In the genomic region with DNA sequence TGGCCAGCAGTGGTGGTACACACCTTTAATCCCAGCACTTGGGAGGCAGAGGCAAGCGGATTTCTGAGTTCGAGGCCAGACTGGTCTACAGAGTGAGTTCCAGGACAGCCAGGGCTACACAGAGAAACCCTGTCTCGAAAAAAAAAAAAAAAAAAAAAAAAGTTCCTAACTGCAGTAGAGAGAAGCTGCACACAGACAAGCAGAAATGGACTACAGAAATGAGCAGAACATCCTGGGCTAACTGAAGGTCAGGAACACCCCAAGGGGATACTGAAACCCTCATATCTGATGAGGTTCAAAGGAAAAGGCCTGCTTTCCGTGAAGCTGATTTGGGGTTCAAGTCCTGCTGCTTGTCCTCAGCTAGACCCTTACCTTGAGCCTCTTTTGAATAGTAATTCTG, we compare ENCODE assay signal across 8 mouse cellular contexts. TPM values are rescaled to one million over a fixed set of nuclear protein-coding genes. Genes with fewer than 3 reads are reported as not detected.
DNase-seq lines count a peak whose midpoint lies in the region; ATAC-seq and TF ChIP-seq lines count a peak whose summit lies in the region.
"Not testable (repeated sequence)": the region's sequence is repeated elsewhere in the genome, so short reads cannot be mapped to it uniquely, and the experiment has no call there.

No protein-coding gene starts in this region.

- peak overlapping the region; percentile 94; the same call in 1 of the 2 replicates for H3K4me3 ChIP-seq in cortical plate, adult 2 months (ENCODE audit: insufficient read depth, low read length)
- peak overlapping the region; percentile 82 for H3K4me3 ChIP-seq in forebrain, embryonic 13.5 days
- H3K4me3 ChIP-seq in heart, embryonic 15.5 days: peak overlapping the region; percentile 86
- H3K4me3 ChIP-seq in intestine, embryonic 16.5 days (ENCODE audit: low read length): peak overlapping the region; percentile 84
- peak overlapping the region; percentile 81 for H3K4me3 ChIP-seq in limb, embryonic 15.5 days
- H3K4me3 ChIP-seq in macrophage (ENCODE audit: inconsistent target): peak overlapping the region; percentile 66
- H3K4me3 ChIP-seq in neural tube, embryonic 13.5 days: peak overlapping the region; percentile 67

- not testable (repeated sequence) for H3K27ac ChIP-seq in cortical plate, adult 2 months (ENCODE audit: insufficient read depth, low read length); forebrain, embryonic 13.5 days; intestine, embryonic 16.5 days (ENCODE audit: low read length); neural tube, embryonic 13.5 days (replicated peaks)
- peak overlapping the region; percentile 98 for H3K27ac ChIP-seq in heart, embryonic 15.5 days
- H3K27ac ChIP-seq in limb, embryonic 15.5 days: peak overlapping the region; percentile 92
- peak overlapping the region; percentile 41; the same call in 1 of the 2 replicates for H3K27ac ChIP-seq in macrophage

- TF ChIP-seq CTCF in cortical plate, adult 2 months (IDR thresholded peaks at IDR 0.05; ENCODE audit: extremely low read depth, insufficient read depth, low read length): not testable (repeated sequence)

- not testable (repeated sequence) for H3K9me3 ChIP-seq in forebrain, embryonic 13.5 days (replicated peaks); heart, embryonic 15.5 days (replicated peaks); intestine, embryonic 16.5 days (ENCODE audit: control insufficient read depth, low read length); limb, embryonic 15.5 days; neural tube, embryonic 13.5 days

- peaks cover 47% of the 10 kb centered on the region for H3K79me2 ChIP-seq in macrophage (ENCODE audit: inconsistent target)

- H3K4me1 ChIP-seq in cortical plate, adult 2 months (ENCODE audit: control insufficient read depth, insufficient read depth, low read length): not testable (repeated sequence)
- peaks cover 30% of the 10 kb centered on the region for H3K4me1 ChIP-seq in forebrain, embryonic 13.5 days
- peaks cover 35% of the 10 kb centered on the region for H3K4me1 ChIP-seq in heart, embryonic 15.5 days (replicated peaks)
- peaks cover 16% of the 10 kb centered on the region; the same call in 1 of the 2 replicates for H3K4me1 ChIP-seq in intestine, embryonic 16.5 days (ENCODE audit: control insufficient read depth, insufficient read depth, low read length)
- peaks cover 30% of the 10 kb centered on the region for H3K4me1 ChIP-seq in limb, embryonic 15.5 days
- H3K4me1 ChIP-seq in neural tube, embryonic 13.5 days (replicated peaks): peaks cover 35% of the 10 kb centered on the region

- not testable (repeated sequence) for H3K27me3 ChIP-seq in forebrain, embryonic 13.5 days; heart, embryonic 15.5 days; intestine, embryonic 16.5 days (replicated peaks; ENCODE audit: control insufficient read depth, insufficient read depth, low read length); limb, embryonic 15.5 days; neural tube, embryonic 13.5 days

- not testable (repeated sequence) for TF ChIP-seq POLR2A in cortical plate, adult 2 months (IDR thresholded peaks at IDR 0.05; ENCODE audit: extremely low read depth, insufficient read depth, low read length)

- not testable (repeated sequence) for ATAC-seq in forebrain, embryonic 13.5 days; heart, embryonic 15.5 days (replicated peaks; ENCODE audit: insufficient number of reproducible peaks, insufficient read depth, low FRiP score, low read depth); intestine, embryonic 16.5 days; limb, embryonic 15.5 days (ENCODE audit: insufficient number of reproducible peaks, low FRiP score, low TSS enrichment, low read depth); neural tube, embryonic 13.5 days (ENCODE audit: low read depth)

- H3K4me2 ChIP-seq in forebrain, embryonic 13.5 days: peak overlapping the region; percentile 95
- H3K4me2 ChIP-seq in heart, embryonic 15.5 days: peak overlapping the region; percentile 76
- peak overlapping the region; percentile 67 for H3K4me2 ChIP-seq in intestine, embryonic 16.5 days (ENCODE audit: low read depth, low read length)
- H3K4me2 ChIP-seq in limb, embryonic 15.5 days: peak overlapping the region; percentile 62
- H3K4me2 ChIP-seq in neural tube, embryonic 13.5 days: peak overlapping the region; percentile 71

- WGBS in forebrain, embryonic 13.5 days: 54% methylated on average over 4 of the region's 4 CpGs
- WGBS in heart, embryonic 15.5 days: 32% methylated on average over 4 of the region's 4 CpGs
- 55% methylated on average over 4 of the region's 4 CpGs for WGBS in intestine, embryonic 16.5 days
- WGBS in limb, embryonic 15.5 days: 42% methylated on average over 4 of the region's 4 CpGs
- 20% methylated on average over 1 of the region's 4 CpGs for WGBS in macrophage (ENCODE audit: missing documents)
- 53% methylated on average over 4 of the region's 4 CpGs for WGBS in neural tube, embryonic 13.5 days

- peaks cover 52% of the 10 kb centered on the region for H3K36me3 ChIP-seq in forebrain, embryonic 13.5 days (ENCODE audit: poor library complexity, severe bottlenecking)
- peaks cover 44% of the 10 kb centered on the region for H3K36me3 ChIP-seq in heart, embryonic 15.5 days
- peaks cover 11% of the 10 kb centered on the region for H3K36me3 ChIP-seq in intestine, embryonic 16.5 days (ENCODE audit: control insufficient read depth, insufficient read depth, low read length)
- peaks cover 50% of the 10 kb centered on the region for H3K36me3 ChIP-seq in limb, embryonic 15.5 days
- peaks cover 32% of the 10 kb centered on the region; the same call in 1 of the 2 replicates for H3K36me3 ChIP-seq in macrophage (ENCODE audit: inconsistent target)
- H3K36me3 ChIP-seq in neural tube, embryonic 13.5 days: peaks cover 54% of the 10 kb centered on the region

- peak; percentile 20 for DNase-seq in CD4-positive, CD25-positive, alpha-beta regulatory T cell, adult 2 months (ENCODE audit: low read depth, low spot score)

- H3K9ac ChIP-seq in forebrain, embryonic 13.5 days: peak overlapping the region; percentile 86
- peak overlapping the region; percentile 94 for H3K9ac ChIP-seq in heart, embryonic 15.5 days
- H3K9ac ChIP-seq in intestine, embryonic 16.5 days (ENCODE audit: low read depth, low read length): peak overlapping the region; percentile 90
- H3K9ac ChIP-seq in limb, embryonic 15.5 days: peak overlapping the region; percentile 94; the same call in 1 of the 2 replicates
- H3K9ac ChIP-seq in neural tube, embryonic 13.5 days: peak overlapping the region; percentile 91

RNA-seq across cellular contexts. Expression of gene Ilk, which starts 0.9 kb away (rescaled TPM):
- 153 TPM in 2 replicates for polyA plus RNA-seq in cortical plate, adult 2 months (2012; rRNA removed)
- polyA plus RNA-seq in forebrain, embryonic 13.5 days (2015; fragmentation: Nextera tagmentation; extraction: Ambion mirVana): 179 and 185 TPM in 2 replicates
- polyA plus RNA-seq in heart, embryonic 15.5 days (2015; fragmentation: Nextera tagmentation; extraction: Ambion mirVana): 354 and 399 TPM in 2 replicates
- 317 and 323 TPM in 2 replicates for polyA plus RNA-seq in intestine, embryonic 16.5 days (2015; fragmentation: Nextera tagmentation; extraction: Ambion mirVana)
- 327 and 418 TPM in 2 replicates for polyA plus RNA-seq in limb, embryonic 15.5 days (2015; fragmentation: Nextera tagmentation; extraction: Ambion mirVana)
- 100 to 1,000 TPM; 102 to 302 (median 169) TPM for total RNA-seq in macrophage (2018; cell fraction: chromatin; rRNA removed)
- 100 to 1,000 TPM in 15 of 26 experiments, 10 to 100 TPM in 11; 79.5 to 162 (median 115) TPM for total RNA-seq in macrophage (2018; cell fraction: cytosol; rRNA removed)
- total RNA-seq in macrophage (2018; cell fraction: nucleus; rRNA removed): 100 to 1,000 TPM in 22 of 26 experiments, 10 to 100 TPM in 4; 77.3 to 262 (median 138) TPM
- 135 to 184 TPM (median 156 TPM) in 3 replicates for polyA plus RNA-seq in macrophage (2018)
- 215 and 225 TPM in 2 replicates for polyA plus RNA-seq in neural tube, embryonic 13.5 days (2015; fragmentation: Nextera tagmentation; extraction: Ambion mirVana)

RNA-seq across cellular contexts. Expression of gene Rrp8, which starts 1.7 kb away (rescaled TPM):
- 8.4 and 10.0 TPM in 2 replicates for polyA plus RNA-seq in cortical plate, adult 2 months (2012; rRNA removed)
- 31.2 and 35.4 TPM in 2 replicates for polyA plus RNA-seq in forebrain, embryonic 13.5 days (2015; fragmentation: Nextera tagmentation; extraction: Ambion mirVana)
- polyA plus RNA-seq in heart, embryonic 15.5 days (2015; fragmentation: Nextera tagmentation; extraction: Ambion mirVana): 18.7 and 23.2 TPM in 2 replicates
- 26.2 and 32.6 TPM in 2 replicates for polyA plus RNA-seq in intestine, embryonic 16.5 days (2015; fragmentation: Nextera tagmentation; extraction: Ambion mirVana)
- 36.4 and 41.8 TPM in 2 replicates for polyA plus RNA-seq in limb, embryonic 15.5 days (2015; fragmentation: Nextera tagmentation; extraction: Ambion mirVana)
- total RNA-seq in macrophage (2018; cell fraction: chromatin; rRNA removed): 10 to 100 TPM in 21 of 26 experiments, 1 to 10 TPM in 5; 3.9 to 30.1 (median 17.4) TPM
- 10 to 100 TPM in 17 of 26 experiments, 1 to 10 TPM in 9; 7.1 to 17.9 (median 12.1) TPM for total RNA-seq in macrophage (2018; cell fraction: cytosol; rRNA removed)
- 10 to 100 TPM in 12 of 26 experiments, 1 to 10 TPM in 14; 3.1 to 24.4 (median 9.5) TPM for total RNA-seq in macrophage (2018; cell fraction: nucleus; rRNA removed)
- 12.9 to 21.2 TPM (median 19.6 TPM) in 3 replicates for polyA plus RNA-seq in macrophage (2018)
- 26.0 and 26.3 TPM in 2 replicates for polyA plus RNA-seq in neural tube, embryonic 13.5 days (2015; fragmentation: Nextera tagmentation; extraction: Ambion mirVana)

RNA-seq across cellular contexts. Expression of gene Taf10, which starts 8.7 kb away (rescaled TPM):
- 174 and 179 TPM in 2 replicates for polyA plus RNA-seq in cortical plate, adult 2 months (2012; rRNA removed)
- polyA plus RNA-seq in forebrain, embryonic 13.5 days (2015; fragmentation: Nextera tagmentation; extraction: Ambion mirVana): 137 and 141 TPM in 2 replicates
- polyA plus RNA-seq in heart, embryonic 15.5 days (2015; fragmentation: Nextera tagmentation; extraction: Ambion mirVana): 90.0 and 105 TPM in 2 replicates
- 114 and 119 TPM in 2 replicates for polyA plus RNA-seq in intestine, embryonic 16.5 days (2015; fragmentation: Nextera tagmentation; extraction: Ambion mirVana)
- 80.1 and 104 TPM in 2 replicates for polyA plus RNA-seq in limb, embryonic 15.5 days (2015; fragmentation: Nextera tagmentation; extraction: Ambion mirVana)
- total RNA-seq in macrophage (2018; cell fraction: chromatin; rRNA removed): 10 to 100 TPM in 20 of 26 experiments, 1 to 10 TPM in 6; 3.5 to 29.9 (median 15.4) TPM
- 100 to 1,000 TPM; 114 to 195 (median 148) TPM for total RNA-seq in macrophage (2018; cell fraction: cytosol; rRNA removed)
- total RNA-seq in macrophage (2018; cell fraction: nucleus; rRNA removed): 10 to 100 TPM; 17.3 to 50.6 (median 30.9) TPM
- polyA plus RNA-seq in macrophage (2018): 97.6 to 148 TPM (median 122 TPM) in 3 replicates
- polyA plus RNA-seq in neural tube, embryonic 13.5 days (2015; fragmentation: Nextera tagmentation; extraction: Ambion mirVana): 121 TPM in 2 replicates

RNA-seq across cellular contexts. Expression of gene Tpp1, which starts 16.6 kb away (rescaled TPM):
- 92.3 and 93.2 TPM in 2 replicates for polyA plus RNA-seq in cortical plate, adult 2 months (2012; rRNA removed)
- 29.5 and 36.8 TPM in 2 replicates for polyA plus RNA-seq in forebrain, embryonic 13.5 days (2015; fragmentation: Nextera tagmentation; extraction: Ambion mirVana)
- polyA plus RNA-seq in heart, embryonic 15.5 days (2015; fragmentation: Nextera tagmentation; extraction: Ambion mirVana): 72.8 and 77.1 TPM in 2 replicates
- polyA plus RNA-seq in intestine, embryonic 16.5 days (2015; fragmentation: Nextera tagmentation; extraction: Ambion mirVana): 152 and 191 TPM in 2 replicates
- polyA plus RNA-seq in limb, embryonic 15.5 days (2015; fragmentation: Nextera tagmentation; extraction: Ambion mirVana): 74.3 and 75.9 TPM in 2 replicates
- 100 to 1,000 TPM in 18 of 26 experiments, 10 to 100 TPM in 8; 60.1 to 289 (median 140) TPM for total RNA-seq in macrophage (2018; cell fraction: chromatin; rRNA removed)
- total RNA-seq in macrophage (2018; cell fraction: cytosol; rRNA removed): 100 to 1,000 TPM; 163 to 376 (median 225) TPM
- 100 to 1,000 TPM in 25 of 26 experiments, 10 to 100 TPM in 1; 97.8 to 652 (median 294) TPM for total RNA-seq in macrophage (2018; cell fraction: nucleus; rRNA removed)
- polyA plus RNA-seq in macrophage (2018): 285 to 456 TPM (median 392 TPM) in 3 replicates
- 48.4 and 49.2 TPM in 2 replicates for polyA plus RNA-seq in neural tube, embryonic 13.5 days (2015; fragmentation: Nextera tagmentation; extraction: Ambion mirVana)

RNA-seq across cellular contexts. Expression of gene Dchs1, which starts 52.0 kb away (rescaled TPM):
- 4.2 and 5.2 TPM in 2 replicates for polyA plus RNA-seq in cortical plate, adult 2 months (2012; rRNA removed)
- polyA plus RNA-seq in forebrain, embryonic 13.5 days (2015; fragmentation: Nextera tagmentation; extraction: Ambion mirVana): 16.5 and 18.8 TPM in 2 replicates
- 3.4 and 5.9 TPM in 2 replicates for polyA plus RNA-seq in heart, embryonic 15.5 days (2015; fragmentation: Nextera tagmentation; extraction: Ambion mirVana)
- 4.9 and 5.2 TPM in 2 replicates for polyA plus RNA-seq in intestine, embryonic 16.5 days (2015; fragmentation: Nextera tagmentation; extraction: Ambion mirVana)
- polyA plus RNA-seq in limb, embryonic 15.5 days (2015; fragmentation: Nextera tagmentation; extraction: Ambion mirVana): 13.3 and 16.2 TPM in 2 replicates
- 1 to 10 TPM in 7 of 26 experiments, under 1 TPM in 19; 0.04 to 2.8 (median 0.68) TPM for total RNA-seq in macrophage (2018; cell fraction: chromatin; rRNA removed)
- total RNA-seq in macrophage (2018; cell fraction: cytosol; rRNA removed): 1 to 10 TPM in 7 of 26 experiments, under 1 TPM in 19; 0.29 to 1.6 (median 0.72) TPM
- 1 to 10 TPM in 18 of 26 experiments, under 1 TPM in 8; 0.58 to 2.6 (median 1.2) TPM for total RNA-seq in macrophage (2018; cell fraction: nucleus; rRNA removed)
- polyA plus RNA-seq in macrophage (2018): 0.27 to 1.4 TPM (median 0.47 TPM) in 3 replicates
- 13.5 and 14.7 TPM in 2 replicates for polyA plus RNA-seq in neural tube, embryonic 13.5 days (2015; fragmentation: Nextera tagmentation; extraction: Ambion mirVana)
